15 mouse cellular contexts compared by ENCODE assay signal in the genomic region with DNA sequence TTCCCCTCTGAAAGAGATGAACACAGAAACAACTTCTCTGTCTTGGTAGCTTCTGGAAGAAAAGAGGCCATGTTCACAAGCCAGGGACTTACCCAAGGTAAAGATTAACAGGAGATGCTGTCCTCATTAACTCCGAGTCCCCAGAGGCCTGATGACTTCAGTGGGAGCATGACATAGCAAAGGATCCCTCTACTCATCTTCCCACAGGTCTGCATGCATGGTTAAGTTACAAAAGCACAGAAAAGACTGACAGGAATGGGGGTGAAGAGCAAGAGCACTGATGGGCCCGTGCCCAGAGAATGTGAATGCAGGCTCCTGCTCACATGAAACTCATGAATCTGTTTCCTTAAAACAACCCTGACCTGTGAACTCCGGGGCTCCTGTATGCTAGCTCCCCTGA.
"Had no signal": no experiment of that assay in that cellular context is flagged by ENCODE, and none has a peak within 500 bp of the region (broad histone marks: within the 10 kb centered on the region; RNA-seq: fewer than 3 reads in every experiment).

No protein-coding gene starts in this region.

- H3K9ac ChIP-seq: limb, embryonic 15.5 days; liver, embryonic 12.5 days; lung, embryonic 14.5 days; midbrain, embryonic 15.5 days; neural tube, embryonic 12.5 days; stomach, embryonic 15.5 days had no signal

- DNase-seq: layer of hippocampus, adult 9-11 months; layer of hippocampus, postnatal 36 days; lung, embryonic 14.5 days; lung, postnatal 10 days; thymus, postnatal 36 days had no signal

- H3K27ac ChIP-seq: limb, embryonic 15.5 days; liver, embryonic 12.5 days; macrophage; midbrain, embryonic 15.5 days; neural tube, embryonic 12.5 days; stomach, embryonic 15.5 days had no signal

- H3K4me3 ChIP-seq: limb, embryonic 15.5 days; liver, embryonic 12.5 days; megakaryocyte, embryonic 14.5 days; midbrain, embryonic 15.5 days; neural tube, embryonic 12.5 days; stomach, embryonic 15.5 days had no signal

- H3K36me3 ChIP-seq: limb, embryonic 15.5 days; liver, embryonic 12.5 days; midbrain, embryonic 15.5 days; neural tube, embryonic 12.5 days; stomach, embryonic 15.5 days had no signal

- ATAC-seq: inflammation-experienced regulatory T-cells, adult 6 months; intestine, postnatal 0 days; liver, embryonic 12.5 days; midbrain, embryonic 15.5 days had no signal

- H3K4me1 ChIP-seq: limb, embryonic 15.5 days; liver, embryonic 12.5 days; midbrain, embryonic 15.5 days; neural tube, embryonic 12.5 days; stomach, embryonic 15.5 days had no signal

- H3K9me3 ChIP-seq: limb, embryonic 15.5 days; liver, embryonic 12.5 days; megakaryocyte, embryonic 14.5 days; midbrain, embryonic 15.5 days; neural tube, embryonic 12.5 days; stomach, embryonic 15.5 days had no signal

- H3K4me2 ChIP-seq: limb, embryonic 15.5 days; liver, embryonic 12.5 days; lung, embryonic 14.5 days; midbrain, embryonic 11.5 days; midbrain, embryonic 15.5 days; neural tube, embryonic 12.5 days; stomach, embryonic 15.5 days had no signal

- H3K27me3 ChIP-seq: stomach, embryonic 15.5 days had no signal
